Mouse (Mus musculus) heart, embryonic 10.5 days (tissue): Measurements from ENCODE around the gene Tmem210. TPM values are rescaled to one million over a fixed set of nuclear protein-coding genes. Genes with fewer than 3 reads are reported as not detected.
A peak's percentile ranks its signal among the peaks of the same experiment; 100 is the strongest.

Experiments
- DNase-seq: peaks from one replicate; pipeline ENCODE4 v3.0.0-alpha.2; 2017; ENCODE audit warnings: low spot score
- H3K27ac ChIP-seq: fragments of 300-500 bp; sonication (generic); 2 replicates; pipeline ENCODE4 v1.5.1; 2016; ENCODE audit warnings: mild to moderate bottlenecking
- H3K27me3 ChIP-seq: fragments of 300-500 bp; sonication (generic); 2 replicates; pipeline ENCODE4 v1.6.1; 2016; ENCODE audit warnings: mild to moderate bottlenecking; ENCODE audit not compliant: poor library complexity, insufficient read depth, severe bottlenecking
- H3K36me3 ChIP-seq: fragments of 300-500 bp; sonication (generic); 2 replicates; pipeline ENCODE4 v1.6.1; 2016; ENCODE audit warnings: mild to moderate bottlenecking, moderate library complexity
- H3K4me1 ChIP-seq: fragments of 300-500 bp; sonication (generic); 2 replicates; pipeline ENCODE4 v1.6.1; 2016; ENCODE audit warnings: mild to moderate bottlenecking
- H3K4me3 ChIP-seq: fragments of 300-500 bp; sonication (generic); 2 replicates; pipeline ENCODE4 v1.5.1; 2016; ENCODE audit warnings: mild to moderate bottlenecking, moderate library complexity
- H3K9me3 ChIP-seq: fragments of 300-500 bp; sonication (generic); 2 replicates; pipeline ENCODE4 v1.6.1; 2016; ENCODE audit warnings: mild to moderate bottlenecking, moderate library complexity
- WGBS: fragments of 180-500 bp; shearing (Covaris S2); methylation state at CpG from one replicate; pipeline ENCODE4 v1.1.7; 2016; 5-methylcytosine and 5-hydroxymethylcytosine counted together
- polyA plus RNA-seq: library from polyadenylated mRNA; unstranded; fragments of >200 nt; fragmentation: Nextera tagmentation; extraction: Ambion mirVana; gene quantifications from 2 replicates; pipeline ENCODE4 v1.2.1, GENCODE M21; 2016

Tmem210 gene
- polyA plus RNA-seq, 1 experiment from 2014 or later = not detected

- Histone ChIP-seq H3K36me3 (peaks cover 6% of the 10 kb centered on the region), H3K9me3 (no peaks in the 10 kb centered on the region), H3K4me3 (peak overlapping the region; percentile 36), H3K27me3 (peaks cover 100% of the 10 kb centered on the region), H3K27ac (no peak overlapping the region), H3K4me1 (peaks cover 28% of the 10 kb centered on the region)
- no peak for DNase-seq
- under 1% methylated on average over 18 of the region's 18 CpGs for WGBS
These were observed 2.8 kb downstream of the Tmem210 start for GRCm38 (mm10) chr2:25290816-25291130.

GRCm38 (mm10) chr2:25291184-25292053 is 3.5 kb downstream of the Tmem210 start:
- 8% methylated on average over 32 of the region's 32 CpGs for WGBS
- peaks cover 100% of the 10 kb centered on the region for H3K27me3 ChIP-seq
- no peak for DNase-seq
- H3K27ac ChIP-seq = no peak overlapping the region
- H3K4me1 ChIP-seq = peaks cover 28% of the 10 kb centered on the region
- H3K4me3 ChIP-seq = peak overlapping the region; percentile 50
- H3K9me3 ChIP-seq = no peaks in the 10 kb centered on the region
- H3K36me3 ChIP-seq = no peaks in the 10 kb centered on the region

GRCm38 (mm10) chr2:25292054-25292544 is 4.2 kb downstream of the Tmem210 start:
- no peaks in the 10 kb centered on the region for H3K9me3 ChIP-seq
- peaks cover 100% of the 10 kb centered on the region for H3K27me3 ChIP-seq
- no peak for DNase-seq
- H3K27ac ChIP-seq = no peak overlapping the region
- no peaks in the 10 kb centered on the region for H3K36me3 ChIP-seq
- peaks cover 28% of the 10 kb centered on the region for H3K4me1 ChIP-seq
- peak overlapping the region; percentile 50 for H3K4me3 ChIP-seq
- WGBS = 7% methylated on average over 41 of the region's 43 CpGs

- Histone ChIP-seq H3K27ac (no peak overlapping the region), H3K9me3 (no peaks in the 10 kb centered on the region), H3K36me3 (no peaks in the 10 kb centered on the region), H3K4me3 (no peak overlapping the region), H3K27me3 (peaks cover 100% of the 10 kb centered on the region), H3K4me1 (peaks cover 28% of the 10 kb centered on the region)
- DNase-seq = no peak
- 0% methylated on average over 1 of the region's 1 CpGs for WGBS
These were observed 4.9 kb downstream of the Tmem210 start for GRCm38 (mm10) chr2:25292856-25293255.

GRCm38 (mm10) chr2:25293706-25294105 is 5.8 kb downstream of the Tmem210 start:
- Histone ChIP-seq H3K4me3 (no peak overlapping the region), H3K27me3 (peaks cover 100% of the 10 kb centered on the region), H3K36me3 (no peaks in the 10 kb centered on the region), H3K4me1 (peaks cover 28% of the 10 kb centered on the region), H3K9me3 (no peaks in the 10 kb centered on the region), H3K27ac (no peak overlapping the region)
- 66% methylated on average over 9 of the region's 9 CpGs for WGBS
- DNase-seq = no peak

- H3K4me3 ChIP-seq = no peak overlapping the region
- H3K27me3 ChIP-seq = peaks cover 74% of the 10 kb centered on the region
- no peak overlapping the region for H3K27ac ChIP-seq
- no peaks in the 10 kb centered on the region for H3K36me3 ChIP-seq
- WGBS = 67% methylated on average over 8 of the region's 8 CpGs
- no peaks in the 10 kb centered on the region for H3K9me3 ChIP-seq
- peaks cover 6% of the 10 kb centered on the region for H3K4me1 ChIP-seq
- DNase-seq = no peak
These were observed 9.1 kb downstream of the Tmem210 start for GRCm38 (mm10) chr2:25297093-25297492.

GRCm38 (mm10) chr2:25298046-25298445 is 10.1 kb downstream of the Tmem210 start:
- Histone ChIP-seq H3K4me3 (no peak overlapping the region), H3K9me3 (no peaks in the 10 kb centered on the region), H3K36me3 (no peaks in the 10 kb centered on the region), H3K4me1 (no peaks in the 10 kb centered on the region), H3K27me3 (peaks cover 70% of the 10 kb centered on the region), H3K27ac (no peak overlapping the region)
- 76% methylated on average over 10 of the region's 10 CpGs for WGBS
- no peak for DNase-seq

- no peaks in the 10 kb centered on the region for H3K9me3 ChIP-seq
- H3K27ac ChIP-seq = no peak overlapping the region
- no peaks in the 10 kb centered on the region for H3K36me3 ChIP-seq
- H3K27me3 ChIP-seq = peaks cover 70% of the 10 kb centered on the region
- WGBS = 55% methylated on average over 3 of the region's 3 CpGs
- no peak overlapping the region for H3K4me3 ChIP-seq
- H3K4me1 ChIP-seq = peaks cover 9% of the 10 kb centered on the region
- DNase-seq = no peak
These were observed 15.5 kb downstream of the Tmem210 start for GRCm38 (mm10) chr2:25303452-25303851.

GRCm38 (mm10) chr2:25303931-25304656 is 16.1 kb downstream of the Tmem210 start:
- no peaks in the 10 kb centered on the region for H3K36me3 ChIP-seq
- peak overlapping the region; percentile 60; the same call in 1 of the 2 replicates for H3K4me3 ChIP-seq
- H3K4me1 ChIP-seq = peaks cover 9% of the 10 kb centered on the region
- no peaks in the 10 kb centered on the region for H3K9me3 ChIP-seq
- no peak overlapping the region for H3K27ac ChIP-seq
- H3K27me3 ChIP-seq = peaks cover 70% of the 10 kb centered on the region
- WGBS = 66% methylated on average over 7 of the region's 7 CpGs
- DNase-seq = no peak

- DNase-seq = no peak
- Histone ChIP-seq H3K4me1 (peaks cover 9% of the 10 kb centered on the region), H3K27me3 (peaks cover 79% of the 10 kb centered on the region), H3K27ac (no peak overlapping the region), H3K4me3 (peak overlapping the region; percentile 60), H3K36me3 (no peaks in the 10 kb centered on the region), H3K9me3 (no peaks in the 10 kb centered on the region)
- WGBS = 3% methylated on average over 45 of the region's 45 CpGs
These were observed 17.0 kb downstream of the Tmem210 start for GRCm38 (mm10) chr2:25304657-25305541.

GRCm38 (mm10) chr2:25305587-25306359 is 17.8 kb downstream of the Tmem210 start:
- no peaks in the 10 kb centered on the region for H3K9me3 ChIP-seq
- peaks cover 87% of the 10 kb centered on the region for H3K27me3 ChIP-seq
- H3K27ac ChIP-seq = no peak overlapping the region
- H3K4me3 ChIP-seq = peak overlapping the region; percentile 60
- no peak for DNase-seq
- WGBS = 49% methylated on average over 14 of the region's 14 CpGs
- H3K4me1 ChIP-seq = peaks cover 9% of the 10 kb centered on the region
- H3K36me3 ChIP-seq = no peaks in the 10 kb centered on the region

- 54% methylated on average over 10 of the region's 10 CpGs for WGBS
- no peak for DNase-seq
- Histone ChIP-seq H3K27ac (no peak overlapping the region), H3K36me3 (no peaks in the 10 kb centered on the region), H3K4me3 (no peak overlapping the region), H3K4me1 (peaks cover 6% of the 10 kb centered on the region), H3K27me3 (peaks cover 100% of the 10 kb centered on the region), H3K9me3 (no peaks in the 10 kb centered on the region)
These were observed 22.2 kb downstream of the Tmem210 start for GRCm38 (mm10) chr2:25310180-25310579.
